Mouse (Mus musculus) megakaryocyte-erythroid progenitor cell, adult 5-6 weeks (primary cell): Measurements from ENCODE around the gene Fam71a. TPM values are rescaled to one million over a fixed set of nuclear protein-coding genes. Genes with fewer than 3 reads are reported as not detected.
A peak's percentile ranks its signal among the peaks of the same experiment; 100 is the strongest.

ENCODE experiments used
- ATAC-seq: replicated peaks from 2 replicates; pipeline ENCODE4 v1.8.0; 2016; ENCODE audit warnings: mild to moderate bottlenecking, inconsistent platforms; ENCODE audit not compliant: severe bottlenecking, poor library complexity, low FRiP score, low TSS enrichment
- total RNA-seq, 2 experiments: library from RNA; stranded (forward) in 1 of 2; stranded (reverse) in 1 of 2; fragments of 200-1000, 215-1000 nt in 1 of 2; fragments of >200 nt in 1 of 2; fragmentation: Nextera tagmentation in 1 of 2; gene quantifications; 2 replicates each; pipeline ENCODE4 v1.2.3; 2014 to 2017

The Fam71a gene
- not detected in 2 replicates for total RNA-seq (2014; fragmentation: Nextera tagmentation)
- 0.11 and 0.42 TPM in 2 replicates for total RNA-seq (2017)

- ATAC-seq, result no peak
These were observed at the start of gene Fam71a for GRCm38 (mm10) chr1:191164717-191165116. Gene Fam71a, minus strand, starts transcription at chr1:191164817.

- ATAC-seq, result no peak
These were observed 46.5 kb upstream of the Fam71a start for GRCm38 (mm10) chr1:191211096-191211495.

- ATAC-seq, result no peak
These were observed 41.2 kb upstream of the Fam71a start for GRCm38 (mm10) chr1:191205791-191206190.

GRCm38 (mm10) chr1:191204876-191205275 is 40.3 kb upstream of the Fam71a start:
- no peak for ATAC-seq

- no peak for ATAC-seq
These were observed 38.9 kb upstream of the Fam71a start for GRCm38 (mm10) chr1:191203496-191203895.

GRCm38 (mm10) chr1:191202208-191202952 is 37.8 kb upstream of the Fam71a start:
- ATAC-seq, result no peak

- no peak for ATAC-seq
These were observed 36.4 kb upstream of the Fam71a start for GRCm38 (mm10) chr1:191200816-191201602.

- ATAC-seq, result no peak
These were observed 33.3 kb upstream of the Fam71a start for GRCm38 (mm10) chr1:191197916-191198315.

- ATAC-seq, result no peak
These were observed 31.4 kb upstream of the Fam71a start for GRCm38 (mm10) chr1:191196016-191196415.

GRCm38 (mm10) chr1:191193657-191194424 is 29.2 kb upstream of the Fam71a start:
- peak; percentile 79 for ATAC-seq

GRCm38 (mm10) chr1:191192751-191193150 is 28.1 kb upstream of the Fam71a start:
- ATAC-seq, result no peak

- ATAC-seq, result no peak
These were observed 27.6 kb upstream of the Fam71a start for GRCm38 (mm10) chr1:191192213-191192612.

GRCm38 (mm10) chr1:191189671-191190372 is 25.2 kb upstream of the Fam71a start:
- ATAC-seq, result no peak

GRCm38 (mm10) chr1:191186386-191186770 is 21.8 kb upstream of the Fam71a start:
- ATAC-seq, result no peak

- ATAC-seq, result no peak
These were observed 21.3 kb upstream of the Fam71a start for GRCm38 (mm10) chr1:191185761-191186385.

GRCm38 (mm10) chr1:191184841-191185251 is 20.2 kb upstream of the Fam71a start:
- no peak for ATAC-seq

- no peak for ATAC-seq
These were observed 19.6 kb upstream of the Fam71a start for GRCm38 (mm10) chr1:191184066-191184815.
